Mouse (Mus musculus) kidney, adult 2 months (tissue): ENCODE measurements around the gene Jmjd8.

Experiments used
- CTCF ChIP-seq: fragments of 200-500 bp; conservative IDR thresholded peaks from 2 replicates; pipeline ENCODE4 v1.5.1; 2011; ENCODE audit warnings: low read depth, mild to moderate bottlenecking, control low read depth, low read length, moderate library complexity, mixed read lengths; ENCODE audit not compliant: insufficient read depth, insufficient read length
- POLR2A ChIP-seq: fragments of 200-500 bp; IDR thresholded peaks from one replicate; pipeline ENCODE4 v1.6.1; 2011; ENCODE audit warnings: low read depth, low read length, control low read depth

DNA sequence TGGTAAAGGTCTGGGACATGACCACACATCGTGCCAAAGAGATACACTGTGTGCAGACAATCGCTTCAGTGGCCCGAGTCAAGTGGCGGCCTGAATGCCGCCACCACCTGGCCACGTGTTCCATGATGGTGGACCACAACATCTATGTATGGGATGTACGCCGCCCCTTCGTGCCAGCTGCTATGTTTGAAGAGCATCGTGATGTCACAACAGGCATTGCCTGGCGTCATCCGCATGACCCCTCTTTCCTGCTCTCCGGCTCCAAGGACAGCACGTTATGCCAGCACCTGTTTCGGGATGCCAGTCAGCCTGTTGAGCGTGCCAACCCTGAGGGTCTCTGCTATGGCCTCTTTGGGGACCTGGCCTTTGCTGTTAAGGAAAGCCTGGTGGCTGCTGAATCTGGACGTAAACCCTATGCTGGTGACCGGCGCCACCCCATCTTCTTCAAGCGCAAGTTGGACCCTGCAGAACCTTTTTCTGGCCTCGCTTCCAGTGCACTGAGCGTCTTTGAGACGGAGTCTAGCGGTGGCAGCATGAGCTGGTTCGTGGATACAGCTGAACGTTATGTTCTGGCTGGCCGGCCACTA lies 2.6 kb upstream of the Jmjd8 start:
- TF ChIP-seq CTCF (no peak), POLR2A (no peak)
